Mouse (Mus musculus) embryonic facial prominence, embryonic 10.5 days (tissue): ENCODE results near the gene Btnl2. TPM values are rescaled to one million over a fixed set of nuclear protein-coding genes. Genes with fewer than 3 reads are reported as not detected.

Experiments used
- DNase-seq: peaks from one replicate; pipeline ENCODE4 v3.0.0-alpha.2; 2017; ENCODE audit warnings: low spot score
- H3K27ac ChIP-seq: fragments of 300-500 bp; sonication (generic); replicated peaks from 2 replicates; pipeline ENCODE4 v1.5.1; 2016; ENCODE audit warnings: mild to moderate bottlenecking
- H3K27me3 ChIP-seq: fragments of 300-500 bp; sonication (generic); replicated peaks from 2 replicates; pipeline ENCODE4 v1.6.1; 2016; ENCODE audit warnings: low read depth, mild to moderate bottlenecking; ENCODE audit not compliant: poor library complexity, severe bottlenecking
- H3K36me3 ChIP-seq: fragments of 300-500 bp; sonication (generic); replicated peaks from 2 replicates; pipeline ENCODE4 v1.6.1; 2016; ENCODE audit warnings: mild to moderate bottlenecking, moderate library complexity
- H3K4me1 ChIP-seq: fragments of 300-500 bp; sonication (generic); 2 replicates; pipeline ENCODE4 v1.6.1; 2016
- H3K4me3 ChIP-seq: fragments of 300-500 bp; sonication (generic); 2 replicates; pipeline ENCODE4 v1.5.1; 2016; ENCODE audit warnings: mild to moderate bottlenecking, moderate library complexity
- H3K9me3 ChIP-seq: fragments of 300-500 bp; sonication (generic); 2 replicates; pipeline ENCODE4 v1.6.1; 2016; ENCODE audit warnings: mild to moderate bottlenecking
- WGBS: fragments of 180-500 bp; shearing (Covaris S2); methylation state at CpG from one replicate; pipeline ENCODE4 v1.1.7; 2016; 5-methylcytosine and 5-hydroxymethylcytosine counted together
- polyA plus RNA-seq: library from polyadenylated mRNA; unstranded; fragments of >200 nt; fragmentation: Nextera tagmentation; extraction: Ambion mirVana; gene quantifications from 2 replicates; pipeline ENCODE4 v1.2.1, GENCODE M21; 2016

Gene Btnl2
- polyA plus RNA-seq, 1 experiment from 2014 or later = not detected

DNA sequence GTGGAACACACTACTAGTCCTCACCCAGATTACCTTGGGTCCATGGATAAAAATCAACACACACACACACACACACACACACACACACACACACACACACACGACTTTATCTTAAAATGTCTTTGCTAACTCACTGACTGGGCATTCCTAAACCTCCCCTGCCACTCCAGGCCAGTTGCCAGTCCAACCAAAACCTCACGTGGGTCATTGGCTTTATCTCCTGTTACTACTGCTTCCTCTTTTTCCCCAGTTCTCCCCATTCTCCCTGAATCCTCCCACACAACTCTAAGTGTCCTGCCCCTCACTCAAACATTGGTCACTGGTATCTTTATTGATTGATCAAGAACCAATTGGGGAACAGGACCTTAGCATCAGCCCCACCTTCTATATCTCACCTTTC, 37.3 kb upstream of the Btnl2 start:
- Histone ChIP-seq H3K27ac (no peak overlapping the region), H3K4me1 (0 out of 2 replicates have a peak, but pooled peaks cover 2% of the 10 kb centered on the region), H3K36me3 (no peaks in the 10 kb centered on the region), H3K27me3 (no peaks in the 10 kb centered on the region; the same call in 1 of the 2 replicates), H3K4me3 (no peak overlapping the region), H3K9me3 (no peaks in the 10 kb centered on the region)
- WGBS = 57% methylated on average over 2 of the region's 2 CpGs
- no peak for DNase-seq

DNA sequence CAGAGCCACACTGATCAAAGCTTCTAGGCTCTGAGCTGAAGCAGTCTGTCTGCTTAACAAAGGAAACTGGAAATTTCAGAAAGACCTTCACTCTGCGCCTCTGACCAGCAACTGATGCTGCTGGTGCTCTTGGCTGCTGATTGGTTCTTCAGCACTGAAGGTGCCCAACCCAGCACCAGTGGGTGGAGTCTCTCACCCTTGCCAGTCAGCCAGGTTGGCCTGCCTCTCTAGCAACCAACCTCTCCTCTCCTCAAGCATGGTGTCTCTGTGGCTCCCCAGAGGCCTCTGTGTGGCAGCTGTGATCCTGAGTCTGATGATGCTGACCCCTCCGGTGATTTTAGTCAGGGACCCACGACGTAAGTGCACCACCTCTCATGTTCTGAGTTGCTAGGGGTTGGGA, 29.2 kb upstream of the Btnl2 start, which contains the start of gene H2-Eb2:
H2-Eb2 (plus strand) TSS at position 230 of the 400 bp plus-strand sequence.
- no peaks in the 10 kb centered on the region for H3K36me3 ChIP-seq
- no peak within 1 kb of the TSS for H3K4me3 ChIP-seq
- 53% methylated on average over 4 of the region's 4 CpGs for WGBS
- no peaks in the 10 kb centered on the region for H3K9me3 ChIP-seq
- H3K27ac ChIP-seq = no peak within 1 kb of the TSS
- no peaks in the 10 kb centered on the region for H3K27me3 ChIP-seq
- DNase-seq = no peak
- H3K4me1 ChIP-seq = 0 out of 2 replicates have a peak, but pooled peaks cover 4% of the 10 kb centered on the region

DNA sequence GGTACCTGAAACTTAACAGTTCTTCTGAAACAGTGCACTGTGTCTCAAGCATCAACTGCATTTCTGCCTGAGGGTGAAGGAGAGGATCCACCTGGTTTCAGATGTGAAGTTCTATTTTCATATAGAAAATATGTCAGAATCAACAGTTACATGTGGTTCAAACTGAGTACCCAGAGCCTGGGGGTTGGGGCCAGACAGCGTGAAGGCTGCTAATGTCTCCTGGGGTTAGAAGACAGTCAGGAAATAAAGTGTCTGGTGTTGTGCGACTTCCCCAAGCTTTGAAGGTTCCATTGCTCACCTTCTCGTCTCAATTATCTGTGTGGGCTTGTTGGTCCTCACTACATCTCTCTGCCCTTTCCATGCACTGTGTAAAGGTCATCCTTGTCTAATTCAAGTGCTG, 28.2 kb upstream of the Btnl2 start:
- no peak for DNase-seq
- Histone ChIP-seq H3K27ac (no peak overlapping the region), H3K9me3 (no peaks in the 10 kb centered on the region), H3K4me3 (no peak overlapping the region), H3K4me1 (0 out of 2 replicates have a peak, but pooled peaks cover 4% of the 10 kb centered on the region), H3K27me3 (no peaks in the 10 kb centered on the region), H3K36me3 (no peaks in the 10 kb centered on the region)
- 84% methylated on average over 3 of the region's 3 CpGs for WGBS

DNA sequence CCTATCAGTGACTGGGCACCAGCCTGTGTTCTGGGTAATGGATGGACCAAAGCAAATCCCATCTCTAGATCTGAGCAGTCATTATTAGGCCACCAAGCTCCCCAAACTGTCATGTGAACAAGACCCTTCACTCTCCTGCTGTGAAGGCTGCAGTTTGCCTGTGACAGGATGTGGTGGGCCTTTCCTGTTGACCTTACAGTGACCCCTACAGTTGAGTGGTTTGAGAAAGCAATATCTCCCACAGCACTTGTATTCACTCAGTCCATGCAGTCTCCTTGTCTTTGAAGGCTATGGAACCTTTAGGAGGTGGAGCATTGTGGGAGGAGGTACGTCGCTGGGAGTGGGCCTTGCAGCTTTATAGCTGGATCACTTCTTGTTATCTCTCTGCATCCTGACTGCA, 24.8 kb upstream of the Btnl2 start:
- Histone ChIP-seq H3K36me3 (no peaks in the 10 kb centered on the region), H3K4me1 (0 out of 2 replicates have a peak, but pooled peaks cover 4% of the 10 kb centered on the region), H3K27me3 (no peaks in the 10 kb centered on the region), H3K27ac (no peak overlapping the region), H3K4me3 (no peak overlapping the region), H3K9me3 (no peaks in the 10 kb centered on the region)
- DNase-seq = no peak
- WGBS = 77% methylated on average over 2 of the region's 2 CpGs

GRCm38 (mm10) chr17:34331200-34331599, 23.4 kb upstream of the Btnl2 start:
- H3K4me3 ChIP-seq = no peak overlapping the region
- no peaks in the 10 kb centered on the region for H3K36me3 ChIP-seq
- H3K27ac ChIP-seq = no peak overlapping the region
- H3K4me1 ChIP-seq = 0 out of 2 replicates have a peak, but pooled peaks cover 4% of the 10 kb centered on the region
- no peaks in the 10 kb centered on the region for H3K27me3 ChIP-seq
- WGBS = 95% methylated on average over 1 of the region's 1 CpGs
- H3K9me3 ChIP-seq = no peaks in the 10 kb centered on the region
- no peak for DNase-seq

- Histone ChIP-seq H3K4me1 (no peaks in the 10 kb centered on the region), H3K27ac (no peak overlapping the region), H3K9me3 (no peaks in the 10 kb centered on the region), H3K36me3 (no peaks in the 10 kb centered on the region), H3K4me3 (no peak overlapping the region), H3K27me3 (no peaks in the 10 kb centered on the region)
- no peak for DNase-seq
- 55% methylated on average over 3 of the region's 3 CpGs for WGBS
Measured at GRCm38 (mm10) chr17:34340619-34341402, 13.8 kb upstream of the Btnl2 start.

- Histone ChIP-seq H3K9me3 (no peaks in the 10 kb centered on the region), H3K4me3 (no peak overlapping the region), H3K36me3 (no peaks in the 10 kb centered on the region), H3K27ac (no peak overlapping the region), H3K27me3 (no peaks in the 10 kb centered on the region), H3K4me1 (no peaks in the 10 kb centered on the region)
- WGBS = 86% methylated on average over 4 of the region's 4 CpGs
- DNase-seq = no peak
Measured at GRCm38 (mm10) chr17:34344882-34345281, 9.7 kb upstream of the Btnl2 start.

- no peak for DNase-seq
- Histone ChIP-seq H3K27ac (no peak overlapping the region), H3K36me3 (no peaks in the 10 kb centered on the region), H3K9me3 (no peaks in the 10 kb centered on the region), H3K4me1 (no peaks in the 10 kb centered on the region), H3K4me3 (no peak overlapping the region), H3K27me3 (no peaks in the 10 kb centered on the region)
- 85% methylated on average over 7 of the region's 7 CpGs for WGBS
Measured at GRCm38 (mm10) chr17:34345486-34345885, 9.1 kb upstream of the Btnl2 start.

DNA sequence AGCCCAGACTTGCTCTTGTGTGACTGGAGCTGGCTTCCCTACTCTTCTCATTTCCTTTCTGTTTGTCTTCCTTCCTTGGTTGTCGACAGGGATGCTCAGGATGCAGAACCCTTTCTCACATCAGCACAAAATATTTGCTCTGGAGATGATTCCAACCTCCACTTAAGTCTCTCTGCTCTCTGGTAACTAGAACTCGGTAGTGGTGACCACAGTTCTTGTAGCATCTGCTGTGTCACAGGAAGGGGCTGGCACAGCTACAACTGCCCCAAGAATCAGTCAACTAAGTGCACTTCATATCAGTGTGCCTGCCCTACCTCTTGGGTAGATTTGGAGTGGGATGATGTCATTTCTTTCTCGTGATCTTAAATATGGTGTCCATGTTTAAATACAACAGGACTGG, 8.6 kb upstream of the Btnl2 start:
- no peaks in the 10 kb centered on the region for H3K27me3 ChIP-seq
- H3K27ac ChIP-seq = no peak overlapping the region
- H3K4me3 ChIP-seq = no peak overlapping the region
- H3K9me3 ChIP-seq = no peaks in the 10 kb centered on the region
- H3K36me3 ChIP-seq = no peaks in the 10 kb centered on the region
- no peaks in the 10 kb centered on the region for H3K4me1 ChIP-seq
- 75% methylated on average over 3 of the region's 3 CpGs for WGBS
- DNase-seq = no peak

DNA sequence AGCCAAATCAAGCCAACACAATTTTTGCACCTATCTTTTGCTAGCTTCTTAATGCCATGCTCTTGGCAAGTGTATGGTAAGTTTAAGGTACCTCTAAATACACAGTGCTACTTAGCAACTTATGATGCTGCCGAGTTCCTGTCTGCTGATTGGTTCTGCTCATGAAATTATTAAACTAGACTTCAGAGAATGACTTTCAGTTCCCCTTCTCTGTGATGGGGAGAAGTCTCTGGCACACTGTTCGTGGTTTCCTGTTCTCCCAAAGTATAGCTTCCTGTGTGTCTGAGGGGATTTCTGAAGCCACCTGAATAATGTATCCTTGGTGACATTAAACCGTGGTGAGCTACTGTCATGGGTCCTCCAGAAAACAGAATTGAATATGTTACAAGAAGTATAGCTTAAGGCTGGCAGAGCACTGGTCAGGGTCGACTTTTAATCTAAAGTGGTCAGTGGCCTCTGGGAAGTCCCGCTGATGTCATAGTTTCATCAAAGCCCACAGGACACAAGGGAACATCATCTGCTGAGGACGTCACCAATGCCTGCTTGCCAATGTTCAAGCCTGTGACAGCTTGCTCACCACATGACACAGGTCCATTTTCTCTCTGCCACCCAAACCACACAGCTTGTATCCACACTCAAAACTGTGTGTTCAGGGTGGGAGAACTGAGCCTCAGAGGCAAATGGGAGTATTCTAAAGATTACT, 6.9 kb upstream of the Btnl2 start:
- Histone ChIP-seq H3K27ac (no peak overlapping the region), H3K36me3 (no peaks in the 10 kb centered on the region), H3K9me3 (no peaks in the 10 kb centered on the region), H3K4me3 (no peak overlapping the region), H3K4me1 (no peaks in the 10 kb centered on the region), H3K27me3 (no peaks in the 10 kb centered on the region)
- DNase-seq = no peak
- 76% methylated on average over 6 of the region's 6 CpGs for WGBS

GRCm38 (mm10) chr17:34349429-34349828, 5.2 kb upstream of the Btnl2 start:
- no peaks in the 10 kb centered on the region for H3K27me3 ChIP-seq
- 4% methylated on average over 4 of the region's 4 CpGs for WGBS
- H3K4me3 ChIP-seq = no peak overlapping the region
- peak; percentile 76 for DNase-seq
- H3K4me1 ChIP-seq = no peaks in the 10 kb centered on the region
- no peaks in the 10 kb centered on the region for H3K9me3 ChIP-seq
- no peak overlapping the region for H3K27ac ChIP-seq
- no peaks in the 10 kb centered on the region for H3K36me3 ChIP-seq

DNA sequence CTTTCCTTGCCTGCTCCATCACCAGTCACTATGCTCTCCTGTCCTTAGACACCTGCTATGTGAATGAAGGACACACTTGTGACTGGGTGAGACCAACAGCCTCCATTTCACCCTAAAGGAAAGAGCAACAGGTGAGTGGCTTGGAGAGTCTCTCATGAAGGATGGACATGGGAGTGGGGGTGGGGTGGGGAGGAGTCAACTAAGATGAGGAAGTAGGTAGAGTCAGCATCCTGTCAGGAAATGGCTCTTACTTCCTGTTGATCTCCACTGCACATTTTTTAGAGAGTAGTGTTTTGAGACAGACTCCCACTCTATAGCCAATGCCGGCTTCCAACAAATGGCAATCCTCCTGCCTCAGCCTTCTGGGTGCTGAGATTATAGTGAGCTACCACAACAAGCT, 318 bp downstream of the Btnl2 start:
- no peak overlapping the region for H3K4me3 ChIP-seq
- no peak for DNase-seq
- no peaks in the 10 kb centered on the region for H3K27me3 ChIP-seq
- WGBS = 98% methylated on average over 1 of the region's 1 CpGs
- H3K9me3 ChIP-seq = no peaks in the 10 kb centered on the region
- no peaks in the 10 kb centered on the region for H3K4me1 ChIP-seq
- H3K36me3 ChIP-seq = no peaks in the 10 kb centered on the region
- no peak overlapping the region for H3K27ac ChIP-seq
